Mouse (Mus musculus) CH12.LX (cell line): ENCODE data around the gene E130218I03Rik.

ENCODE experiments used
- CHD1 ChIP-seq: IDR thresholded peaks from 2 replicates; pipeline ENCODE4 v1.6.1; 2012; ENCODE audit warnings: low read depth, low read length, improper control_type of control experiment, inconsistent platforms
- CHD2 ChIP-seq: IDR thresholded peaks from 2 replicates; pipeline ENCODE4 v1.6.1; 2011; ENCODE audit warnings: low read length, improper control_type of control experiment
- E2F4 ChIP-seq: IDR thresholded peaks from 2 replicates; pipeline ENCODE4 v1.6.1; 2011; ENCODE audit warnings: low read depth, low read length, improper control_type of control experiment; ENCODE audit not compliant: insufficient replicate concordance
- POLR2A ChIP-seq: IDR thresholded peaks from 2 replicates; pipeline ENCODE4 v1.6.1; 2011; ENCODE audit warnings: low read depth, mild to moderate bottlenecking, improper control_type of control experiment, low read length
- TBP ChIP-seq: conservative IDR thresholded peaks from 2 replicates; pipeline ENCODE4 v1.6.1; 2011; ENCODE audit warnings: low read depth, low read length, improper control_type of control experiment
- USF1 ChIP-seq: IDR thresholded peaks from 2 replicates; pipeline ENCODE4 v1.6.1; 2014; ENCODE audit warnings: low read depth, mild to moderate bottlenecking, inconsistent platforms, low read length, improper control_type of control experiment
- ZNF384 ChIP-seq: IDR thresholded peaks from 2 replicates; pipeline ENCODE4 v1.6.1; 2012; ENCODE audit warnings: low read depth, low read length, improper control_type of control experiment, inconsistent platforms

DNA sequence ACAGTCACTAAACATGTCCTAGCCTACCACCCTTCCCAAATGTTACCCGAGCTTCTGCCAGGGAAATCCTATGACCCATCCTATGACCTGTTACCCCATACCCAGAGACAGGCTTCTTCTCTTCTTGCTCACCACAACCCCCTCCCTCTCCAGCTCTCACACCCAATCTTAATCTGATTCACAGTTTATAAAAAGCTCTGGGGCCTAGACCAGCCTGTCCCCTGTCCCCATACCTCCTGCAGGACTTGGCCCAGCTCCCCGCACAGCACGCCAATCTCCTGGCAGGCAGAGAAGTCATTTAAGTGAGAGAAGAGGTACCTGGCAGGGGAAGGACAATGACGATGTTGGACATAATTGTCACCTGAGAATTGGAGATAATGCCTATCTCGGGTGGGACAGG is 8.6 kb upstream of the E130218I03Rik start:
- TF ChIP-seq TBP, result no peak
- TF ChIP-seq CHD2, result no peak
- TF ChIP-seq USF1, result no peak
- no peak for TF ChIP-seq CHD1
- TF ChIP-seq E2F4, result no peak
- no peak for TF ChIP-seq ZNF384
- no peak for TF ChIP-seq POLR2A
